Mouse (Mus musculus): Measurements from ENCODE around the gene Trp53bp1.

DNA sequence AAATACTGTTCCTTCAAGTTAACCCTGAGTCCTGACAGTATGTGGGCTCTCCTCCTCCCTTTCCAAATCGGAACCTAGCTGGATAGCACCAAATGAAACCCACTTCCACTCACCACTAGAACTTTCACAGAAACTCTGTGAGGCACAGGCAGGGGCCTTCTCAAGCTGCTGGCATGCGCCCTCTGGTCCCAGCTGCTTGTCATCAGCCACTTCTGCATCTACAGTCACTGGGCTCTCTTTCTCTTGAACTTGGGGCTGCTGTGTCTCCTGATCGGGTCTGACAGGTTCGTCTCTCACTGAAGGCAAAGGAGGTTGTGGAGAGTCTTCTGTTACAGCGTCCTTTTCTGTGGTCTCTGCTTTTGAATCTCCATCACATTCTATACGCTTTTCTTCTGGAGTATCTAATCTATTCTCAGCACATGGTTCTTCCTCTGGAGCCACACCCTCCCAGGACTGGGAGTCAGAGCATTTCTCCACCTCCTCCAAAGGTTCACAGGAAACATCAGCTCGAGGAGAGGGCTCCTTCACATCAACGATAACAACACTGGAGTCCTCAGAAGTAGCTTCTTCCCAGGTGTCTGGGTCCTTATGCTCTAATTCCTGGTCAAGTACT is 35.6 kb downstream of the Trp53bp1 start:
- no peak for TF ChIP-seq POLR2A (IDR thresholded peaks at IDR 0.05; ENCODE audit: insufficient read depth, low read depth, low read length)
- TF ChIP-seq CTCF (IDR thresholded peaks at IDR 0.05; ENCODE audit: insufficient read depth, low read depth, low read length): no peak

Measured in olfactory bulb, adult 2 months (tissue).